Mouse (Mus musculus) CD8-positive naive resting alpha-beta T cell, adult 57 days (primary cell): Measurements from ENCODE around the gene Olfr921. TPM values are rescaled to one million over a fixed set of nuclear protein-coding genes. Genes with fewer than 3 reads are reported as not detected.

Experiments used
- total RNA-seq: library from RNA; stranded (reverse); gene quantifications from one replicate; pipeline ENCODE4 v1.2.4, GENCODE M21; 2023

Olfr921 gene
- total RNA-seq = not detected

DNA sequence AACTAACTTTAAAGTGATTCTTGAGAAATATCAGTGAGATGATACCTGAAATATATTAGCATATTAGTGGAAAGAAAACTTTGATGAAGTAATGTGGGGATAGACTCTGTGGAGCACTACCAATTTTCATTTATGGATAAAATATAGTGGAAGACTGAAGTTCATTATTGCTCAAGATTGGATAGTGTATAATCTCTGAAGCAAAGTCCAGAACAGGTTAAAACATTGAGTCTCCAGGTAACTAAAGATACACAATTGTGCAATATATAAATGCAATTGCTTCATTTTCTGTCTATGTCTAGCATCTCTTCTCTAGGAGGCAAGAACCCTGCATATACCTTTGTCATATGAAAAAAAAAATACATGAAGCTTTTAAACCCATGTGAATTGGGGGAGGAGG, at the start of gene Olfr921:
Gene Olfr921 (plus strand): TSS at position 301 of the 400 bp plus-strand sequence.

DNA sequence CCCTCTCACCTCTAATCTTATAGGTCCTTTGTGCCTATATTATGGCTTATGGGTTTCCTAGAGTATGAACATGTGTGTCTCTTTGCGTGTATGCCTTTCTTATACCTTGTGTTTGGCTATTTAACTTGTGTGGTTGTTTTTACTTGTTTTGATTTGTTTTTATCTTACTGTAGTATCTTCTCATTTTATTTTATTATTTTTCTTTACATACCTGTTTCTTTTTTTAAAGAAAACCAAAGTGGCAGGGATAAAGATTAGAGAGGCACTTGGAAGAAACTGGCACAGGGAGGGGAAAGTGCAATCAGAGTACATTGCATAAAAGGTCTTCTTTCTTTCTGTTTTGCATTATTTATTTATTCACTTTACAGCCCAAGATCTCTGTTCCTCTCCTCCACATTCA, 20.9 kb upstream of the Olfr921 start, which contains the start of gene Olfr920:
Gene Olfr920 (plus strand): TSS at position 301 of the 400 bp plus-strand sequence.

DNA sequence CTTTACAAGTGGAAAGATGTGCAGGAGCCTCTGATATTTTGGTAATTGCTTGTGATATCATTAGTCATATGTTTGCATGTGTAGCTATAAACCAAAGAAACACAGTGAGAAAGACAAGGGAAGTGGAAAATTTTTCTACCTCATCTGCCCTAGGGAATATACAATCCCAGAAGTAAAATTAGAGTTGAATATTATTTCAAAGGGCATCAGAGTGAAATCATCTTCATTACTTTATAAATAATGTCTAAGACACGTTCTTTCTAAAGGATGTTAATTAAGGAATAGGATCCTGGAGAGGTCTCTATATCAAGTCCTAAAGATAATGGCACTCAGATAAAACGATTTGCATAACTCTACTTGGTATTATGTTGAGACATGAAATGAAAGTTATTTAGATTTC, 41.4 kb downstream of the Olfr921 start, which contains the start of gene Olfr922:
Gene Olfr922 (plus strand): TSS at position 301 of the 400 bp plus-strand sequence.

DNA sequence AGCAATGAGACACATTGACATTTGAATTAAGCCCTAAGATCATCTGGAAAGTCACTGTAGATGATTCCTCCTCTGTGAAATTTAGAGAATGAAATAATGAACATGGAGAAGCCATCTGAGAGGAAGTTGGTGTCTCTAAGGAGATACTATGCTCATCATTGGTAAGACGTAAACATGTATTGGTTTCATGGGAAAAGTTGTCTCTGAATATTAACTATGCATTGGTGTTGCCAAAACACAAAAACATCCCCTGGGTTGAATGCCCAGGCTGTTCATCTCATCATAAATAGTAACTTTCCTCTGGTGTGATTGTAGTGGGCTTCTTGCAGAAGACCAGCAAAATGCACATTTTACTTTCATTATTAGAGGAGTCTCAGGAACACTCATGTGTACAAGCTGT, 53.4 kb downstream of the Olfr921 start, which contains the start of gene Olfr923:
Gene Olfr923 (plus strand): TSS at position 301 of the 400 bp plus-strand sequence.

Other genes with a start within 250 kb of the Olfr921 start
- not detected for gene Olfr910, start 235.2 kb upstream of the Olfr921 start, total RNA-seq
- not detected for gene Olfr912, start 192.9 kb upstream of the Olfr921 start, total RNA-seq
- gene Olfr913, start 180.3 kb upstream of the Olfr921 start, total RNA-seq = not detected
- gene Olfr914, start 168.0 kb upstream of the Olfr921 start, total RNA-seq = not detected
- gene Olfr916, start 113.2 kb upstream of the Olfr921 start, total RNA-seq = not detected
- not detected for gene Olfr917, start 107.2 kb upstream of the Olfr921 start, total RNA-seq
- not detected for gene Olfr918, start 98.5 kb upstream of the Olfr921 start, total RNA-seq
- not detected for gene Olfr919, start 69.4 kb upstream of the Olfr921 start, total RNA-seq
- 6.0 TPM for gene Vwa5a, start 54.8 kb upstream of the Olfr921 start, total RNA-seq
- 0.09 TPM for gene Olfr920, start 20.8 kb upstream of the Olfr921 start, total RNA-seq
- not detected for gene Olfr922, start 41.5 kb downstream of the Olfr921 start, total RNA-seq
- gene Olfr923, start 53.5 kb downstream of the Olfr921 start, total RNA-seq = not detected
- gene Olfr924, start 71.4 kb downstream of the Olfr921 start, total RNA-seq = not detected
- not detected for gene Olfr26, start 82.0 kb downstream of the Olfr921 start, total RNA-seq
- not detected for gene Olfr926, start 104.1 kb downstream of the Olfr921 start, total RNA-seq
- not detected for gene Olfr930, start 156.7 kb downstream of the Olfr921 start, total RNA-seq
- not detected for gene Olfr933, start 199.2 kb downstream of the Olfr921 start, total RNA-seq
- not detected for gene Olfr934, start 215.2 kb downstream of the Olfr921 start, total RNA-seq
- not detected for gene Olfr935, start 226.6 kb downstream of the Olfr921 start, total RNA-seq